Mouse (Mus musculus): ENCODE data around the gene Cmtm7. TPM values are rescaled to one million over a fixed set of nuclear protein-coding genes. Genes with fewer than 3 reads are reported as not detected.

Cmtm7 gene
- 111 and 117 TPM in 2 replicates for polyA plus RNA-seq (2015; fragmentation: Nextera tagmentation; extraction: Ambion mirVana)

GRCm38 (mm10) chr9:114781526-114782212 lies at the start of gene Cmtm7:
Gene Cmtm7 (minus strand): TSS chr9:114781856.
- under 1% methylated on average over 54 of the region's 54 CpGs for WGBS

DNA sequence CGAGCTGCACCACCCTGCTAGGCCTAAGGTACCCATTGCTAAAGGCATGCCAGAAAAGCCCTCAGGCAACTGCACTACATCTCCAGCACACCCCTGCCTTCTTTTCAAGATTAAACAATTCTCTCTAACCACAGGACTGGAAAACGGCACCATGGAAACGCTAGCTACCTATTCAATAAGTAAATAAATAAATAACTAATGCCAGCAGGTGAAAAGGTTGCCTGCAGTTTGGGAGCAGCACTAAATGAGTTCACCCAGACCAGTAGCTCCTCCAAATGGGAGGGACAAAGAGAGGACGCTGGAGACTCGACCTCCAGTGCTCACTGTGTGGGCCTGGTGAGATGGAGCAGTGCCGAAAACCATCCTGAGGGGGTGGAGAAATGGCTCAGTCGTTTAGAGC lies 48.7 kb upstream of the Cmtm7 start:
- Histone ChIP-seq H3K4me2 (replicated peaks; ENCODE audit: low read depth, low read length) (no peak overlapping the region), H3K4me3 (ENCODE audit: low read length) (no peak overlapping the region), H3K4me1 (ENCODE audit: insufficient read depth, low read length) (peaks cover 16% of the 10 kb centered on the region), H3K27me3 (ENCODE audit: insufficient read depth, low read length) (no peaks in the 10 kb centered on the region), H3K9ac (replicated peaks; ENCODE audit: low read length) (no peak overlapping the region), H3K9me3 (ENCODE audit: low read length) (no peaks in the 10 kb centered on the region), H3K27ac (ENCODE audit: low read length) (no peak overlapping the region), H3K36me3 (ENCODE audit: insufficient read depth, low read length) (no peaks in the 10 kb centered on the region)
- ATAC-seq (ENCODE audit: low FRiP score, low TSS enrichment), result no peak
- 41% methylated on average over 7 of the region's 7 CpGs for WGBS

More at GRCm38 (mm10) chr9:114781526-114782212, at the start of gene Cmtm7:
- Histone ChIP-seq H3K4me3 (ENCODE audit: low read length) (peak within 1 kb of the TSS; percentile 70), H3K9ac (replicated peaks; ENCODE audit: low read length) (peak within 1 kb of the TSS; percentile 85), H3K4me1 (ENCODE audit: insufficient read depth, low read length) (peaks cover 42% of the 10 kb centered on the region), H3K9me3 (ENCODE audit: low read length) (no peaks in the 10 kb centered on the region), H3K36me3 (ENCODE audit: insufficient read depth, low read length) (no peaks in the 10 kb centered on the region), H3K4me2 (replicated peaks; ENCODE audit: low read depth, low read length) (peak within 1 kb of the TSS; percentile 93), H3K27me3 (ENCODE audit: insufficient read depth, low read length) (no peaks in the 10 kb centered on the region), H3K27ac (ENCODE audit: low read length) (peak within 1 kb of the TSS; percentile 71)
- ATAC-seq (ENCODE audit: low FRiP score, low TSS enrichment), result peak; percentile 89

- no peaks in the 10 kb centered on the region for H3K9me3 ChIP-seq (ENCODE audit: low read length)
- H3K27me3 ChIP-seq (ENCODE audit: insufficient read depth, low read length), result no peaks in the 10 kb centered on the region
- ATAC-seq (ENCODE audit: low FRiP score, low TSS enrichment), result no peak
- H3K27ac ChIP-seq (ENCODE audit: low read length), result no peak overlapping the region
- no peak overlapping the region for H3K4me2 ChIP-seq (replicated peaks; ENCODE audit: low read depth, low read length)
- H3K4me1 ChIP-seq (ENCODE audit: insufficient read depth, low read length), result peaks cover 16% of the 10 kb centered on the region
- 82% methylated on average over 8 of the region's 8 CpGs for WGBS
- no peak overlapping the region for H3K9ac ChIP-seq (replicated peaks; ENCODE audit: low read length)
- no peaks in the 10 kb centered on the region for H3K36me3 ChIP-seq (ENCODE audit: insufficient read depth, low read length)
- no peak overlapping the region for H3K4me3 ChIP-seq (ENCODE audit: low read length)
Measured at GRCm38 (mm10) chr9:114829669-114830068, 48.0 kb upstream of the Cmtm7 start.

- 98% methylated on average over 6 of the region's 6 CpGs for WGBS
- ATAC-seq (ENCODE audit: low FRiP score, low TSS enrichment), result no peak
- Histone ChIP-seq H3K9me3 (ENCODE audit: low read length) (no peaks in the 10 kb centered on the region), H3K27me3 (ENCODE audit: insufficient read depth, low read length) (no peaks in the 10 kb centered on the region), H3K4me3 (ENCODE audit: low read length) (no peak overlapping the region), H3K9ac (replicated peaks; ENCODE audit: low read length) (no peak overlapping the region), H3K27ac (ENCODE audit: low read length) (no peak overlapping the region), H3K4me2 (replicated peaks; ENCODE audit: low read depth, low read length) (no peak overlapping the region), H3K4me1 (ENCODE audit: insufficient read depth, low read length) (peaks cover 16% of the 10 kb centered on the region), H3K36me3 (ENCODE audit: insufficient read depth, low read length) (no peaks in the 10 kb centered on the region)
Measured at GRCm38 (mm10) chr9:114828377-114828776, 46.7 kb upstream of the Cmtm7 start.

GRCm38 (mm10) chr9:114827242-114827852 lies 45.7 kb upstream of the Cmtm7 start:
- no peak for ATAC-seq (ENCODE audit: low FRiP score, low TSS enrichment)
- no peak overlapping the region for H3K4me3 ChIP-seq (ENCODE audit: low read length)
- no peak overlapping the region for H3K9ac ChIP-seq (replicated peaks; ENCODE audit: low read length)
- WGBS, result 53% methylated on average over 1 of the region's 1 CpGs
- H3K4me2 ChIP-seq (replicated peaks; ENCODE audit: low read depth, low read length), result no peak overlapping the region
- H3K9me3 ChIP-seq (ENCODE audit: low read length), result no peaks in the 10 kb centered on the region
- H3K27ac ChIP-seq (ENCODE audit: low read length), result no peak overlapping the region
- H3K27me3 ChIP-seq (ENCODE audit: insufficient read depth, low read length), result no peaks in the 10 kb centered on the region
- H3K36me3 ChIP-seq (ENCODE audit: insufficient read depth, low read length), result no peaks in the 10 kb centered on the region
- H3K4me1 ChIP-seq (ENCODE audit: insufficient read depth, low read length), result peaks cover 16% of the 10 kb centered on the region

DNA sequence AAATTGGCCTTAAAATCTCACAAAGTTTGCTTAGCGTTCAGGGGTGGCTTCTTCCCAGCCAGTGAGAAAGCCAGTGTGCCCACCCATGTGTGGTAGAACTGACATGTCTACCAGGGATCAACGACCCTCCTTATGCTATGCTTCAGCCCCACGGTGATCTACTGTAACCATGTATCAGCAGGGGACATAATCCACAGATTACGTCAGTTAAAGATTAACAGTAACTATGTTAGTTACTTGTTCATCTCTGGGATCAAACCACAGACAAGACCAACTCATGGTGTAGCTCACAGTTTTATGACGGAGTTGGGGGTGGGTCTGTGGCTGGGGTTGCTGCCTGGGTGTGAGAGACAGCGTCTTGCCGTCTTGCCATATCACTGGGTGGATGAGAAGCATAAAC lies 42.5 kb upstream of the Cmtm7 start:
- Histone ChIP-seq H3K9me3 (ENCODE audit: low read length) (no peaks in the 10 kb centered on the region), H3K9ac (replicated peaks; ENCODE audit: low read length) (no peak overlapping the region), H3K4me2 (replicated peaks; ENCODE audit: low read depth, low read length) (no peak overlapping the region), H3K36me3 (ENCODE audit: insufficient read depth, low read length) (no peaks in the 10 kb centered on the region), H3K27ac (ENCODE audit: low read length) (no peak overlapping the region), H3K4me3 (ENCODE audit: low read length) (no peak overlapping the region), H3K4me1 (ENCODE audit: insufficient read depth, low read length) (no peaks in the 10 kb centered on the region; the same call in 1 of the 2 replicates), H3K27me3 (ENCODE audit: insufficient read depth, low read length) (no peaks in the 10 kb centered on the region)
- ATAC-seq (ENCODE audit: low FRiP score, low TSS enrichment), result no peak
- 76% methylated on average over 7 of the region's 7 CpGs for WGBS

DNA sequence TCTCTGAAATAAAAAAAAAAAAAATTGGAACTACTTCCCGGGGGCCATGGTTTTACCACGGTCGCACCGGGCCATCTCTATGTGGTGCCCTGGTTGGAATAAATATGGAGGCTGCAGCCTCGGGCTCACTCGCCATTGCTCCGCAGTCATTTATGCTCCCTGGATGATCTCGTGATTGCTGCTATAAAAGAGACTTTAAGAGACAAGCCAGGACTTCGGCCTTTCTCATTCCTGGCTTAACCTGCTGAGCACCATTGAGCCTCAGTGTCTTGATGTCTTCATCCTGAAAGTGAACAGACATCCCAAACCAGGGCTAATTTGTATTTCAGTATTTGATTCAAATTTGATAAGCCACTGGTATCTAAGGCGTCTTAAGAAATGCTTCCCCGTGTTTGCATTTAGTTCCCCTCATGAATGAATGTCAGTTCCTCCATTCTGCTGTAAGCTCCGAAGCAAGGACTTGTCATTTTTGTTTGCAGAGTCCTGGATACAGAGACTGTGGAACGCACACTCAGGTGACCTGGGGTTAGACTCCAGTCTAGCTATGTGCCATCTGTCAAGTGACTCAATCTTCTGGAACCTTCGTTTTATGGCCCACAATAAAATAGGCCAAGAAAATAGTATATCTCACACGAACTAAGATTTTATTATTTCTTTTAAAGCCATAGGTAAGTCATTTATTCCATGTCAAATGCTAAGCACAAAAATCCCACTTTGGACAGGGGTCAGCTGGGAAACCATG lies 40.1 kb upstream of the Cmtm7 start:
- no peak for ATAC-seq (ENCODE audit: low FRiP score, low TSS enrichment)
- no peaks in the 10 kb centered on the region; the same call in 1 of the 2 replicates for H3K4me1 ChIP-seq (ENCODE audit: insufficient read depth, low read length)
- 59% methylated on average over 15 of the region's 15 CpGs for WGBS
- H3K27ac ChIP-seq (ENCODE audit: low read length), result no peak overlapping the region
- H3K9me3 ChIP-seq (ENCODE audit: low read length), result no peaks in the 10 kb centered on the region
- H3K36me3 ChIP-seq (ENCODE audit: insufficient read depth, low read length), result no peaks in the 10 kb centered on the region
- H3K9ac ChIP-seq (replicated peaks; ENCODE audit: low read length), result no peak overlapping the region
- H3K4me3 ChIP-seq (ENCODE audit: low read length), result no peak overlapping the region
- no peak overlapping the region for H3K4me2 ChIP-seq (replicated peaks; ENCODE audit: low read depth, low read length)
- no peaks in the 10 kb centered on the region for H3K27me3 ChIP-seq (ENCODE audit: insufficient read depth, low read length)

GRCm38 (mm10) chr9:114818918-114819317 lies 37.3 kb upstream of the Cmtm7 start:
- Histone ChIP-seq H3K4me1 (ENCODE audit: insufficient read depth, low read length) (no peaks in the 10 kb centered on the region; the same call in 1 of the 2 replicates), H3K36me3 (ENCODE audit: insufficient read depth, low read length) (no peaks in the 10 kb centered on the region), H3K4me2 (replicated peaks; ENCODE audit: low read depth, low read length) (no peak overlapping the region), H3K27ac (ENCODE audit: low read length) (no peak overlapping the region), H3K27me3 (ENCODE audit: insufficient read depth, low read length) (no peaks in the 10 kb centered on the region), H3K9me3 (ENCODE audit: low read length) (no peaks in the 10 kb centered on the region), H3K9ac (replicated peaks; ENCODE audit: low read length) (no peak overlapping the region), H3K4me3 (ENCODE audit: low read length) (no peak overlapping the region)
- 64% methylated on average over 3 of the region's 3 CpGs for WGBS
- no peak for ATAC-seq (ENCODE audit: low FRiP score, low TSS enrichment)

DNA sequence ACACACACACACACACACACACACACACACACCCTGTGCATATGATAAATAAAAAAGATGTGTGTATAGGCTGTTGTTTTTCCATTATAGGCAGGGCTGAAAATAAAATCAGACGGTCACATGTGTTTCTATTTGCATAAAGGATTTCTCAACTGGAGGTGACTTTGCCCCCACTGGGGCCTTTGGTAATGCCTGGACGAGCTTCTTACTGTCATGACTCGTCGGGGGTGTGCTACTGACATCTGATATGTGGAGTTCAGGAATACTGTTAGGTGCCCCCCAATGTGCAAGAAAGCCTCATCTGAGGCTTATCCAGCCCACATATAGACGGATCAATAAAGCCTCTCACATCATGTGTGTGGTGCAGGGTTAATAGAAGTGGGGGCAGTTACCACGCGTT lies 35.4 kb upstream of the Cmtm7 start:
- ATAC-seq (ENCODE audit: low FRiP score, low TSS enrichment), result no peak
- Histone ChIP-seq H3K9ac (replicated peaks; ENCODE audit: low read length) (no peak overlapping the region), H3K4me2 (replicated peaks; ENCODE audit: low read depth, low read length) (no peak overlapping the region), H3K27me3 (ENCODE audit: insufficient read depth, low read length) (no peaks in the 10 kb centered on the region), H3K36me3 (ENCODE audit: insufficient read depth, low read length) (no peaks in the 10 kb centered on the region), H3K4me3 (ENCODE audit: low read length) (no peak overlapping the region), H3K4me1 (ENCODE audit: insufficient read depth, low read length) (no peaks in the 10 kb centered on the region), H3K27ac (ENCODE audit: low read length) (no peak overlapping the region), H3K9me3 (ENCODE audit: low read length) (no peaks in the 10 kb centered on the region)
- 50% methylated on average over 7 of the region's 7 CpGs for WGBS

DNA sequence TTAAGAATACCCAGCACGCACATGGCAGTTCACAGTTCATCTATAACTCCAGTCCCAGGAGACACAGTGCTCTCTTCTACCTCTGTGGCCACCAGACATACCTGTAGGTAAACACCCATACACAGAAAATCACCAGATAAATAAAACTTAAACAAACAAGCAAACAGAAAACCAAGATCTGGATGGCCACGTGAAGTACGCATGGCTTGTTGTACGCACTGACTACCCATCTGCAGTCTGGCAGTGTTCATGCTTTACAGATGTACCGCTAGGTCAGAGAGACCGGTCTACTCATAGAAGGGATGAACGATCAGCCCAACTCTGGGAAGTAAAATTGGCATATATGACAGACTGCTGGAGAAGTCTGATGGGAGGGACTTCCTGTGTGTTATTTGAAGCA lies 34.5 kb upstream of the Cmtm7 start:
- Histone ChIP-seq H3K4me2 (replicated peaks; ENCODE audit: low read depth, low read length) (no peak overlapping the region), H3K4me1 (ENCODE audit: insufficient read depth, low read length) (no peaks in the 10 kb centered on the region), H3K4me3 (ENCODE audit: low read length) (no peak overlapping the region), H3K9ac (replicated peaks; ENCODE audit: low read length) (no peak overlapping the region), H3K27me3 (ENCODE audit: insufficient read depth, low read length) (no peaks in the 10 kb centered on the region), H3K9me3 (ENCODE audit: low read length) (no peaks in the 10 kb centered on the region), H3K27ac (ENCODE audit: low read length) (no peak overlapping the region), H3K36me3 (ENCODE audit: insufficient read depth, low read length) (no peaks in the 10 kb centered on the region)
- WGBS, result 94% methylated on average over 7 of the region's 7 CpGs
- no peak for ATAC-seq (ENCODE audit: low FRiP score, low TSS enrichment)

Data from kidney, embryonic 16.5 days (tissue).